Mouse (Mus musculus): ENCODE results near the gene Cavin4. TPM values are rescaled to one million over a fixed set of nuclear protein-coding genes. Genes with fewer than 3 reads are reported as not detected.

The Cavin4 gene
- total and polyA plus RNA-seq, 2 experiments, result not detected

DNA sequence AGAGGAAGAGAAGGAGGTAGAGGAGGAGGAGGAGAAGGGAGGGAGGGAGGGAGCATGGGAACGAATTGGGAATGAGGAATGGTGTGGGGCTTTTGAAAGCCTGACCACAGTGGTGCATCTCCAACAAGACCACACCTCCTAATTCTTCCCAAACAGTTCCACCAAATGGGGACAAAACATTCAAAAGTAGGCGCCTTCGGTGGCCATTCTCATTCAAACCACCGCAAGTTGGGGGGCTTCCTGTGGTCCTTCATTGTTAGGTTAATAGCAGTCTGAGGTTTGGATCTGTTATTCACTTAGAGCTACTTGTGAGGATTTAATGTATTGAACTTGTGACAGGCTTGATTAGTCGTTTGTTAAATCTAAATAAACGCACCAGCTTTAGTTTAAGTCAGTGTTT lies 38.4 kb upstream of the Cavin4 start:
- Histone ChIP-seq H3K4me3 (ENCODE audit: insufficient read depth, low read depth, low read length) (no peak overlapping the region), H3K36me3 (ENCODE audit: control insufficient read depth, insufficient read depth, low read length) (no peaks in the 10 kb centered on the region), H3K79me2 (ENCODE audit: control insufficient read depth, insufficient read depth, low read length) (no peaks in the 10 kb centered on the region), H3K27ac (replicated peaks; ENCODE audit: insufficient read depth, low read depth, low read length) (no peak overlapping the region), H3K9ac (ENCODE audit: low read depth, low read length) (no peak overlapping the region), H3K27me3 (ENCODE audit: control insufficient read depth, insufficient read depth, low read length) (no peaks in the 10 kb centered on the region), H3K4me1 (ENCODE audit: control insufficient read depth, insufficient read depth, low read length) (no peaks in the 10 kb centered on the region)
- DNase-seq (ENCODE audit: extremely low read depth, low read depth, low spot score), result no peak
- 82% methylated on average over 6 of the region's 6 CpGs for WGBS
- TF ChIP-seq POLR2A (IDR thresholded peaks at IDR 0.05; ENCODE audit: extremely low read depth, insufficient read depth, low read length), result no peak
- TF ChIP-seq CTCF (IDR thresholded peaks at IDR 0.05; ENCODE audit: low read depth, low read length), result no peak

DNA sequence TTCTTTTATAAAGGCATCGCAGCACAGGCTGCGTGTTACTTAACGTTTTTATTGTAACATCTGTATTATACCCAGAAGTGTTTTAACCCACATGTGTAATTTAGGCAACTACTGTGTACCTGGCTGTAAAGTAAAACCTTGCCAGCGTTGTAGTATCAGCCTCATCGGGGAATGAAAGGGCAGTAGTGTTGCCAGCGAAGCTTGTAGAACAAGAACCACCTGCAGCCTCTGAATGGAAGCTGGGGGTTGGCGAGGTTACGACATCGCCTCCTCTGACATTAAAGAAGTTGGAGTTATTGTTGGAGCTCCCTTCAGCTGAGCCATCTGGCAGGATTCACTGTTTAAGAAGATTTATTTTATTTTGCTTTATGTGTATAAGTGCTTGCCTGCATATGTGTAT lies 37.5 kb upstream of the Cavin4 start:
- Histone ChIP-seq H3K79me2 (ENCODE audit: control insufficient read depth, insufficient read depth, low read length) (no peaks in the 10 kb centered on the region), H3K4me1 (ENCODE audit: control insufficient read depth, insufficient read depth, low read length) (no peaks in the 10 kb centered on the region), H3K36me3 (ENCODE audit: control insufficient read depth, insufficient read depth, low read length) (no peaks in the 10 kb centered on the region), H3K9ac (ENCODE audit: low read depth, low read length) (no peak overlapping the region), H3K4me3 (ENCODE audit: insufficient read depth, low read depth, low read length) (no peak overlapping the region), H3K27ac (replicated peaks; ENCODE audit: insufficient read depth, low read depth, low read length) (no peak overlapping the region), H3K27me3 (ENCODE audit: control insufficient read depth, insufficient read depth, low read length) (no peaks in the 10 kb centered on the region)
- TF ChIP-seq POLR2A (IDR thresholded peaks at IDR 0.05; ENCODE audit: extremely low read depth, insufficient read depth, low read length) (no peak), CTCF (IDR thresholded peaks at IDR 0.05; ENCODE audit: low read depth, low read length) (no peak)
- WGBS, result 88% methylated on average over 9 of the region's 9 CpGs
- no peak for DNase-seq (ENCODE audit: extremely low read depth, low read depth, low spot score)

DNA sequence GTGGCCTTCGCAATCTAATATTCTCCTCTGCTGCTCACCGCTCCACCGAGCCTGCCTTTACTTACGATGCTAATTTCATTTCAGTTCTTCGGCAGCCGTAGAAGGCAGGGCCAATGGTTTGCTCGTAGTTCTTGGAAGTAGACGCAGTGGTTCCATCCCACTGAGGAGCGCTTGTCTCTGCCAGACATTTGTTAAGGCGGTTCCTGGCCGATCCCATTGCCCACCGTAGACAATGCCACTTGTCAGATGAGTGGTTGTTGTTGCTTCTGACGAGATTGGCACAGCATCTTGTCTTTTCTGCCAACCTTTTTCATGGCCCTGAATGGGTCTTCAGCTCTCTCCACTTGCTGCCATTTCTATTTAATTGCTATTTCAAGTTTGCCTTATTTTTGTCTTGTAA lies 33.9 kb upstream of the Cavin4 start:
- no peak for TF ChIP-seq CTCF (IDR thresholded peaks at IDR 0.05; ENCODE audit: low read depth, low read length)
- TF ChIP-seq POLR2A (IDR thresholded peaks at IDR 0.05; ENCODE audit: extremely low read depth, insufficient read depth, low read length), result no peak
- 97% methylated on average over 13 of the region's 13 CpGs for WGBS
- no peak overlapping the region for H3K9ac ChIP-seq (ENCODE audit: low read depth, low read length)

DNA sequence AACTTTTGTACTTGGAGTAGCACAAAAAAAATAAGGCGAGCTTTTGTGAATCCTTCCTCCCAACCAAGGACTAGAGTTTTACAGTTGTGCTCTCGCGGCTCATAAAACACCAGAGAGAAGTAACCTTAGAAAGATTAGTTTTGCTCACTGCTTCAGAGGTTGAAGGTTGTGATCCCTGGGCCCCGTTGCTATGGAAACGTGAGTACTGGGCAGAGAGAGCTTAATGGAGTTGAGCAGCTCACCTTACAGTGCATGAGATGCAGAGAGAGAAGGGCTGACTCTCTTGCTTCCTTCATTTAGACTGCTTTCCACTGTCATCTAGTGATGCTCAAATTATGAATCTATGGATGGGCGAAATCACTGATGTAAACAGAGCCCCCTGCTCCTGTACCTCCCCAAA lies 29.8 kb upstream of the Cavin4 start:
- H3K27me3 ChIP-seq (ENCODE audit: control insufficient read depth, insufficient read depth, low read length), result no peaks in the 10 kb centered on the region
- H3K4me3 ChIP-seq (ENCODE audit: insufficient read depth, low read depth, low read length), result no peak overlapping the region
- no peak for TF ChIP-seq POLR2A (IDR thresholded peaks at IDR 0.05; ENCODE audit: extremely low read depth, insufficient read depth, low read length)
- no peak for TF ChIP-seq CTCF (IDR thresholded peaks at IDR 0.05; ENCODE audit: low read depth, low read length)
- WGBS, result 81% methylated on average over 6 of the region's 6 CpGs
- H3K27ac ChIP-seq (replicated peaks; ENCODE audit: insufficient read depth, low read depth, low read length), result no peak overlapping the region
- no peaks in the 10 kb centered on the region for H3K79me2 ChIP-seq (ENCODE audit: control insufficient read depth, insufficient read depth, low read length)
- DNase-seq (ENCODE audit: extremely low read depth, low read depth, low spot score), result no peak
- H3K4me1 ChIP-seq (ENCODE audit: control insufficient read depth, insufficient read depth, low read length), result no peaks in the 10 kb centered on the region
- H3K36me3 ChIP-seq (ENCODE audit: control insufficient read depth, insufficient read depth, low read length), result no peaks in the 10 kb centered on the region
- H3K9ac ChIP-seq (ENCODE audit: low read depth, low read length), result no peak overlapping the region

More for the DNA sequence above, 33.9 kb upstream of the Cavin4 start:
- Histone ChIP-seq H3K4me1 (ENCODE audit: control insufficient read depth, insufficient read depth, low read length) (no peaks in the 10 kb centered on the region), H3K4me3 (ENCODE audit: insufficient read depth, low read depth, low read length) (no peak overlapping the region), H3K79me2 (ENCODE audit: control insufficient read depth, insufficient read depth, low read length) (no peaks in the 10 kb centered on the region), H3K27me3 (ENCODE audit: control insufficient read depth, insufficient read depth, low read length) (no peaks in the 10 kb centered on the region), H3K27ac (replicated peaks; ENCODE audit: insufficient read depth, low read depth, low read length) (no peak overlapping the region), H3K36me3 (ENCODE audit: control insufficient read depth, insufficient read depth, low read length) (no peaks in the 10 kb centered on the region)
- no peak for DNase-seq (ENCODE audit: extremely low read depth, low read depth, low spot score)

DNA sequence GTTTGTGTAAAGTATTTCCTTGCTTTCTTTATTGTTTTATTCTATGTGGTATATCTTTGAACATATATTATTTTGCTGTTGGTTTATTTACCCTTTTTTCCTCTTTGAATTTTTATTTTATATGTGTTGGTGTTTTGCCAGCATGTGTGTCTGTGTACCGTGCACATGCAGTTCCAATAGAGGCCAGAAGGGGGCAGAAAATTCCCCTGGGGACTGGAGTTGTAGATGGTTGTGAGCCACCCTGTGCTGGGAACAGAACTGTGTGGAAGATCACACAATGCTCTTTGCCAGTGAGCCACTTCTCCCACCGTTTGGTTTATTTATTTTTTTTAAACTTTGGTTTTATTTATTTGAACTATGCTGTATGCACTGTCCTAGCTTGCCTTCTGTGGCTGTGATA lies 29.3 kb upstream of the Cavin4 start:
- H3K27me3 ChIP-seq (ENCODE audit: control insufficient read depth, insufficient read depth, low read length), result no peaks in the 10 kb centered on the region
- TF ChIP-seq CTCF (IDR thresholded peaks at IDR 0.05; ENCODE audit: low read depth, low read length) (peak; percentile 45; the same call in 1 of the 2 replicates), POLR2A (IDR thresholded peaks at IDR 0.05; ENCODE audit: extremely low read depth, insufficient read depth, low read length) (no peak)
- H3K4me1 ChIP-seq (ENCODE audit: control insufficient read depth, insufficient read depth, low read length), result no peaks in the 10 kb centered on the region
- no peak overlapping the region for H3K9ac ChIP-seq (ENCODE audit: low read depth, low read length)
- DNase-seq (ENCODE audit: extremely low read depth, low read depth, low spot score), result peak; percentile 4
- H3K79me2 ChIP-seq (ENCODE audit: control insufficient read depth, insufficient read depth, low read length), result no peaks in the 10 kb centered on the region
- WGBS, result 68% methylated on average over 2 of the region's 2 CpGs
- no peak overlapping the region for H3K4me3 ChIP-seq (ENCODE audit: insufficient read depth, low read depth, low read length)
- no peaks in the 10 kb centered on the region for H3K36me3 ChIP-seq (ENCODE audit: control insufficient read depth, insufficient read depth, low read length)
- no peak overlapping the region for H3K27ac ChIP-seq (replicated peaks; ENCODE audit: insufficient read depth, low read depth, low read length)

DNA sequence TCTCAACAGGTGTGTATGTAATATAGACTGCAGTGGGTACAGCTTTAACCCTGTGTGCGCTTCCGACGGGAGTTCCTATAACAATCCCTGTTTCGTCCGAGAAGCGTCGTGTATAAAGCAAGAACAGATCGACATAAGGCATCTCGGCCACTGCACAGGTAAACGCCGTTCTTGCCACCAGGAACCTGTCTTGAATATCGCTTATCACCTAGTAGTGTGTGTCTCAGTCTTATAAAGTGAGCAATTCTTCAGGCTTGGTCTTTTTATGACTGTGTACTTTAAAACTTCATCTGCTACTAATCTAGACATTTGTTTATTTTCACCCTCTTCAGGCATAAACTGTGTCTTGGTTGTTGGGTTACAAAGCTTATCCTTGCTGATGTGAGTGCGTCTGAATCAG lies 26.5 kb upstream of the Cavin4 start:
- no peaks in the 10 kb centered on the region for H3K27me3 ChIP-seq (ENCODE audit: control insufficient read depth, insufficient read depth, low read length)
- H3K4me3 ChIP-seq (ENCODE audit: insufficient read depth, low read depth, low read length), result no peak overlapping the region
- no peak overlapping the region for H3K9ac ChIP-seq (ENCODE audit: low read depth, low read length)
- no peak for DNase-seq (ENCODE audit: extremely low read depth, low read depth, low spot score)
- WGBS, result 92% methylated on average over 13 of the region's 13 CpGs
- no peaks in the 10 kb centered on the region for H3K36me3 ChIP-seq (ENCODE audit: control insufficient read depth, insufficient read depth, low read length)
- TF ChIP-seq CTCF (IDR thresholded peaks at IDR 0.05; ENCODE audit: low read depth, low read length) (no peak), POLR2A (IDR thresholded peaks at IDR 0.05; ENCODE audit: extremely low read depth, insufficient read depth, low read length) (no peak)
- H3K4me1 ChIP-seq (ENCODE audit: control insufficient read depth, insufficient read depth, low read length), result no peaks in the 10 kb centered on the region
- no peaks in the 10 kb centered on the region for H3K79me2 ChIP-seq (ENCODE audit: control insufficient read depth, insufficient read depth, low read length)
- no peak overlapping the region for H3K27ac ChIP-seq (replicated peaks; ENCODE audit: insufficient read depth, low read depth, low read length)
